Mouse (Mus musculus): Measurements from ENCODE around the gene Cish.

- TF ChIP-seq CTCF (conservative IDR thresholded peaks at IDR 0.05; ENCODE audit: low read length) (no peak), NANOG (IDR thresholded peaks at IDR 0.05; ENCODE audit: borderline replicate concordance, low read length) (no peak), POU5F1 (IDR thresholded peaks at IDR 0.05; ENCODE audit: borderline replicate concordance, low read length) (no peak)
Observed at GRCm38 (mm10) chr9:107264731-107265130, 31.1 kb upstream of the Cish start.

All from E14TG2a.4 (cell line).